Mouse (Mus musculus): ENCODE measurements around the gene Mpp4.

The Mpp4 gene

GRCm38 (mm10) chr1:59163030-59163461 lies at the start of gene Mpp4:
Gene Mpp4, minus strand, starts transcription at chr1:59163389.
- DNase-seq (ENCODE audit: low read depth, low spot score), result peak; percentile 83

- no peak for DNase-seq (ENCODE audit: low read depth, low spot score)
Measured at GRCm38 (mm10) chr1:59212951-59213350, 49.8 kb upstream of the Mpp4 start.

GRCm38 (mm10) chr1:59212076-59212779 lies 49.0 kb upstream of the Mpp4 start:
- DNase-seq (ENCODE audit: low read depth, low spot score), result no peak

- DNase-seq (ENCODE audit: low read depth, low spot score), result no peak
Measured at GRCm38 (mm10) chr1:59211651-59212050, 48.5 kb upstream of the Mpp4 start.

GRCm38 (mm10) chr1:59208331-59208730 lies 45.1 kb upstream of the Mpp4 start:
- DNase-seq (ENCODE audit: low read depth, low spot score), result no peak

- DNase-seq (ENCODE audit: low read depth, low spot score), result no peak
Measured at GRCm38 (mm10) chr1:59204489-59204888, 41.3 kb upstream of the Mpp4 start.

- DNase-seq (ENCODE audit: low read depth, low spot score), result no peak
Measured at GRCm38 (mm10) chr1:59202367-59202766, 39.2 kb upstream of the Mpp4 start.

GRCm38 (mm10) chr1:59201561-59201960 lies 38.4 kb upstream of the Mpp4 start:
- no peak for DNase-seq (ENCODE audit: low read depth, low spot score)

- DNase-seq (ENCODE audit: low read depth, low spot score), result no peak
Measured at GRCm38 (mm10) chr1:59200960-59201359, 37.8 kb upstream of the Mpp4 start.

- DNase-seq (ENCODE audit: low read depth, low spot score), result no peak
Measured at GRCm38 (mm10) chr1:59194979-59195378, 31.8 kb upstream of the Mpp4 start.

GRCm38 (mm10) chr1:59187786-59188185 lies 24.6 kb upstream of the Mpp4 start:
- DNase-seq (ENCODE audit: low read depth, low spot score), result no peak

- no peak for DNase-seq (ENCODE audit: low read depth, low spot score)
Measured at GRCm38 (mm10) chr1:59186317-59186716, 23.1 kb upstream of the Mpp4 start.

- DNase-seq (ENCODE audit: low read depth, low spot score), result no peak
Measured at GRCm38 (mm10) chr1:59185410-59185809, 22.2 kb upstream of the Mpp4 start.

- no peak for DNase-seq (ENCODE audit: low read depth, low spot score)
Measured at GRCm38 (mm10) chr1:59183045-59183444, 19.9 kb upstream of the Mpp4 start.

- no peak for DNase-seq (ENCODE audit: low read depth, low spot score)
Measured at GRCm38 (mm10) chr1:59182373-59182772, 19.2 kb upstream of the Mpp4 start.

GRCm38 (mm10) chr1:59180003-59180402 lies 16.8 kb upstream of the Mpp4 start:
- DNase-seq (ENCODE audit: low read depth, low spot score), result no peak

- no peak for DNase-seq (ENCODE audit: low read depth, low spot score)
Measured at GRCm38 (mm10) chr1:59178401-59178800, 15.2 kb upstream of the Mpp4 start.

GRCm38 (mm10) chr1:59174514-59175373 lies 11.6 kb upstream of the Mpp4 start:
- no peak for DNase-seq (ENCODE audit: low read depth, low spot score)

- DNase-seq (ENCODE audit: low read depth, low spot score), result no peak
Measured at GRCm38 (mm10) chr1:59173023-59173422, 9.8 kb upstream of the Mpp4 start.

- DNase-seq (ENCODE audit: low read depth, low spot score), result no peak
Measured at GRCm38 (mm10) chr1:59171875-59172274, 8.7 kb upstream of the Mpp4 start.

GRCm38 (mm10) chr1:59170290-59170689 lies 7.1 kb upstream of the Mpp4 start:
- DNase-seq (ENCODE audit: low read depth, low spot score), result peak; percentile 6

- no peak for DNase-seq (ENCODE audit: low read depth, low spot score)
Measured at GRCm38 (mm10) chr1:59169586-59169985, 6.4 kb upstream of the Mpp4 start.

GRCm38 (mm10) chr1:59168556-59168955 lies 5.4 kb upstream of the Mpp4 start:
- DNase-seq (ENCODE audit: low read depth, low spot score), result no peak
